Mouse (Mus musculus): ENCODE results near the gene Tmem39b. TPM values are rescaled to one million over a fixed set of nuclear protein-coding genes. Genes with fewer than 3 reads are reported as not detected.

The Tmem39b gene
- polyA plus RNA-seq, 1 experiment from 2014 or later, result 18.1 TPM

DNA sequence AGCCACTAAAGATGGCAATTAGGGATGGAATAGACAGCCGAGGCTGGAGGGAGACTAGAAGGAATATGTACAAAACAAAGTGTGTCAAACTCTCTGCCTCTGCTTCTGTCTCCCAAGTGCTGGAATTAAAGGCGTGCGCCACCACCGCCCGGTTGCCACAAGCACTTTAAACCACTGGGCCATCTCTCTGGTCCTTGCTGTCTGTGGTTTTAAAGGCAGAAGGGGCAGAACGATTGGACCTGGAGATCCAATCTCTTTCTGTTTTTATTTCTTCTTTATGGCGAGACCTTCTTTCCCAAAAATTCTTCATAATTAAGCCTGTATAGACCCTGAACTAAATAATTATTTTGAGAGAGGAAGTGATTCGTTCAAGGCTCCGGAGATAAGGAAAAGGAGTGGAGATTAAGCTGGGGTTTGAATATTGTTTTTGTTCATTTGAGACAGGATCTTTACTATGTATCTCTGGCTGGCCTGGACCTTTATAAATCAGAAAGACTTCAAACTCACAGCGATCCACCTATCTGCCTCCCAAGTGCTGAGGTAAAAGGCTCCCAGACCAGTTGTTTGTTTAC, 23.7 kb downstream of the Tmem39b start:
- peaks cover 22% of the 10 kb centered on the region for H3K4me1 ChIP-seq
- peak overlapping the region; percentile 89 for H3K27ac ChIP-seq
- H3K4me2 ChIP-seq, result peak overlapping the region; percentile 72
- ATAC-seq (replicated peaks), result no peak
- peak overlapping the region; percentile 92 for H3K4me3 ChIP-seq
- H3K36me3 ChIP-seq (replicated peaks), result peaks cover 18% of the 10 kb centered on the region; the same call in 1 of the 2 replicates
- peak overlapping the region; percentile 83 for H3K9ac ChIP-seq
- WGBS, result 9% methylated on average over 10 of the region's 10 CpGs
- no peaks in the 10 kb centered on the region for H3K27me3 ChIP-seq (replicated peaks)
- no peaks in the 10 kb centered on the region for H3K9me3 ChIP-seq

DNA sequence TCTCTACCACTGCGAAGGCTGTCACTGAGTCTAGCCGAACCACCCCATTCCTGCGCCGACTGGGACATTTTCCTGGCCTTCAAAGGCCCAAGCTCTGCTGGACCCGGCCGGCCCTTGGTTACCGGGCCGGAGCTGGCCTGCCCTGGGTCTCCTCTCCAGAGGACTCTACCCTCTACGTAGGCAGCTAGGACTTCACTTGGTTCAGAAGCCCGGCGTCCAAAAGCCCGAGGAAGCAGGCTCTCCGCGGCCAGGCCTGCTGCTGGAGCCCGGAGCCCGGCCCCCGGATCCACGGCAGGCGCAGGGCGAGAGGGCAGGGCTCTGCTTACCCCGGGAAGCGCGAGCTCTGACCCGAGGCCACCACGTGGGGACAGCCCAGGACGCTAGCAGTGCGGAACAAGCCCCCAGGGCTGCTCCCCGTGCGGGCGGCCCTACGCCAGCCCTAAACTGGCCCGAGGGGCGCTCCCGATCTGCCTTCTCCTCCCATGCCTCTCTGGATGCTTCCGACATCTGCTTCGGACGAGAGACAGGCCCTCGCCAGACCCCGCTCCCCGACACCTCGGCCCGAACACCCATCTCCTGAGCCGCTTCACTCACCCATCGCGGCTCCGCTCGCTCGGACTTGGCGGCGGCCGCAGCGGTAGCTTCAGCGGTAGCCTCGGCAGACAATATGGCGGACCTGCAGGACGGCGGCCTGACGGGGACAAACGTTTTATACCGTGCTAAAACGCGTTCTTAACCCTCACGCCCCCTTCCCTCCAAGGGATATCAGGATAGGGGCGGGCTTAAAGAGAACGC, 24.4 kb downstream of the Tmem39b start, which contains the start of gene Kpna6:
Gene Kpna6 (minus strand): TSS at position 685 of the 795 bp plus-strand sequence.
- Histone ChIP-seq H3K27ac (peak within 1 kb of the TSS; percentile 89), H3K4me3 (peak within 1 kb of the TSS; percentile 92), H3K9me3 (no peaks in the 10 kb centered on the region), H3K9ac (peak within 1 kb of the TSS; percentile 83), H3K27me3 (replicated peaks) (no peaks in the 10 kb centered on the region), H3K4me2 (peak within 1 kb of the TSS; percentile 72), H3K4me1 (peaks cover 22% of the 10 kb centered on the region), H3K36me3 (replicated peaks) (peaks cover 18% of the 10 kb centered on the region; the same call in 1 of the 2 replicates)
- WGBS, result under 1% methylated on average over 65 of the region's 65 CpGs
- peak; percentile 91 for ATAC-seq (replicated peaks)

DNA sequence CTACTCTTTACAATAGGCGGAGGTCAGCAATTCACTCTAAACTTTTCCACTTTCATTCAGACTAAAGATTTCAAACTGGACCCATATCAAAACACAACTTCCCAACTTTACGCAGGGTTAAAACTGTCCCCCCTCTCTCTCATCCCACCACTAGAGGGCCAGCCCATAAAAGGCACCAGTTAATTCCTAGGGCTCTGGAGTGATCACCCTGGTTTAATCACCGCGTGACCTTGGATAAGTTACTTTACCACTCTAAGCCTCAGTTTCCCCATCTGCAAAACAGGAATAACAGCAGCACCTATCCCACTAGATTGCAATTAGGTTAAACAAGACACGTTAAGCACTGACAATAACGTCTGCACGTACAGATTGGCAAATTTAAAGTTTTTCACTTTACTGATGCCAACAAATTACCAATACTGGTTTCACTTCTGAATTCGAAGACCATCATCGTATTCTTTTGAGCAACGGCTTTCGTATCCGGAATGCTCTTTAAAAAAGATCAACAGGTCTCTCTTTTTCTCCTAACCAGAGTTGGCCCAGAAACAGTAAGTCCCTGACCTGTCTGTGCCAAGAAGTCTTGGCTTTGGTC, 25.1 kb downstream of the Tmem39b start:
- 0 out of 2 replicates have a peak, but pooled peaks have one; percentile 16 for ATAC-seq (replicated peaks)
- 6% methylated on average over 12 of the region's 12 CpGs for WGBS
- Histone ChIP-seq H3K27ac (peak overlapping the region; percentile 89), H3K36me3 (replicated peaks) (peaks cover 11% of the 10 kb centered on the region; the same call in 1 of the 2 replicates), H3K4me2 (peak overlapping the region; percentile 72), H3K9ac (peak overlapping the region; percentile 83), H3K4me1 (peaks cover 22% of the 10 kb centered on the region), H3K9me3 (no peaks in the 10 kb centered on the region), H3K4me3 (peak overlapping the region; percentile 92), H3K27me3 (replicated peaks) (no peaks in the 10 kb centered on the region)

DNA sequence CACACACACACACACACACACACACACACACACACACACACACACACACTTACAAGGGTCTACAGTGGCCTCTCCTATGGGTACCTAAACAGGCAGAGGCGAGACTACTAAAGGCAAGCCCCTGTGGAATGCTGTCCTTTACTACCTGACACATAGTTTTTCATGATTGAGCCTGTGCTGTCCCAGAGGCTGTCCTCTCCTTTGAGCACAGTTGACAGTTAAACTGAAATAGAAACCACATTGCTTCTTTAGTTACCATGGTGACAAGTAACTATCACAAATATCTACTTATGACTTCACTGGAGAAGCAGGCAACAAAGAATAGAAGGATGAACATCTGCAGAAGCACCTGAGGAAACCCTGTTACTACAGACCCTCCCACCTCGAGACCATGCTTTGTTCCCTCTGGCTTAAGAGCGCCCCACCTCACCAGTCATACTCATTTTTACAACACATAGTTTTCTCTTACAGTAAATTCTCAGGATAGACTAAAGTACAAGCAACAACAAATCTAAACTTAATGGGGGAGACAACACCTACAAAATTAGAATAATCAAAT, 34.3 kb downstream of the Tmem39b start:
- Histone ChIP-seq H3K4me2 (no peak overlapping the region), H3K9me3 (no peaks in the 10 kb centered on the region), H3K27me3 (replicated peaks) (no peaks in the 10 kb centered on the region), H3K4me3 (no peak overlapping the region), H3K27ac (no peak overlapping the region), H3K36me3 (replicated peaks) (peaks cover 27% of the 10 kb centered on the region), H3K4me1 (no peaks in the 10 kb centered on the region; the same call in 1 of the 2 replicates), H3K9ac (no peak overlapping the region)
- ATAC-seq (replicated peaks), result no peak
- 90% methylated on average over 3 of the region's 3 CpGs for whole genome bisulfite sequencing

DNA sequence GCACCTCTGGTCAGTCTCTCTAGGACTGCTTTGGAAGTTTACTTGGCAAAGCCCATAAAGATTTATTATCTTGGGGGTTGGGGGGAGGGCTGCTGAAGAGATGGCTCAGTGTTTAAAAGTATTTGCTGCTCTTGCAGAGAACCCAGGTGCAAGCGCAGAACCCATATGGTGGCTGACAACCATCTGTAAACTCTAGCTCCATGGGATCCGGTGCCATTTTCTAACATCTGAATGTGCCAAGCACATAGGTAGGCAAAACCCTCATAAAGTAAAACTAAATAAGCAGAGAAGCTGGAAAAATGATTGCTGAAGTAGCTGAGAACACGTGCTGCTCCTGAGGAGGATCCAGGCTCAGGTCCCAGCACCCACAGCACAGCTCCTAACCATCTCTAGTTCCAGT, 35.1 kb downstream of the Tmem39b start:
- Histone ChIP-seq H3K36me3 (replicated peaks) (peaks cover 34% of the 10 kb centered on the region), H3K4me2 (no peak overlapping the region), H3K9me3 (no peaks in the 10 kb centered on the region), H3K4me1 (no peaks in the 10 kb centered on the region; the same call in 1 of the 2 replicates), H3K27me3 (replicated peaks) (no peaks in the 10 kb centered on the region), H3K4me3 (no peak overlapping the region), H3K9ac (no peak overlapping the region), H3K27ac (no peak overlapping the region)
- ATAC-seq (replicated peaks), result no peak
- WGBS, result 98% methylated on average over 3 of the region's 3 CpGs

DNA sequence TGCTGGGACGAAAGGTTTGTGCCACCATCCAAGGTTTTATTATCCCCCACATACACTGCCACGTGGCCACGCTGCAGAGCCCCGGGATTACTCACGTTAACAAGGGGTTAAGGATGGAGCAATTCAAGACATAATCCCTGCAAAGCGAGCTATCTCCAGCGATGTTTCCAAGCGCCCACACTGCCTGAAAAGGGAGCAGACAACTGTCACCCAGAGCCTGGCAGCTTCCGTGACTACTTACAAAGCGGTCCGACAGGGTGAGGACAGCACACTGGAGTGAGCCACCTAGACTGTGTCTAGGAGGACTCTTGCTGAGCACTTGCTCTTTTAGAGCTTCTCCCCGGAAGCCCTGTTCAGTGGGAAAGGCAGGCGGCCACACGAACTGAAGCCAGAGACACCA, 41.9 kb downstream of the Tmem39b start:
- H3K4me1 ChIP-seq, result no peaks in the 10 kb centered on the region
- WGBS, result 90% methylated on average over 14 of the region's 14 CpGs
- H3K9me3 ChIP-seq, result no peaks in the 10 kb centered on the region
- H3K27ac ChIP-seq, result no peak overlapping the region
- ATAC-seq (replicated peaks), result no peak
- H3K4me2 ChIP-seq, result no peak overlapping the region
- peaks cover 77% of the 10 kb centered on the region for H3K36me3 ChIP-seq (replicated peaks)
- H3K27me3 ChIP-seq (replicated peaks), result no peaks in the 10 kb centered on the region
- no peak overlapping the region for H3K4me3 ChIP-seq
- no peak overlapping the region for H3K9ac ChIP-seq

DNA sequence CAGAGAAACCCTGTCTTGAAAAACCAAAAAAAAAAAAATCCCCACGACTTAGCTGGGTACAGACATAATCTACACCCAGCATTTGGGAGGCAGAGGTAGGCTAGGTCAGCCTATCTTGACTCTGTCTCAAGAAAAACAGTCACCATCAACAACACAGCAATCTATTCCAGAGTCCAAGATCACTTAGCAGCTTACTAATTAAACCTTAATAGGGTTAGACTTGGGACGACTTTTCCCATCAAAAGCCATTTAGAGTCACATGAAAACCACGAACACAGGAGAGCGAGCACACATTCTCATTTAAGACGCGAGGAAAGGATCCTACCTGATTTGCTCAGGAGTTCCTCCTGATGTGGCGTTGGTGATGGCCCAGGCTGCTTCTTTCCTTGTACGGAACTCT, 46.3 kb downstream of the Tmem39b start:
- WGBS, result 96% methylated on average over 8 of the region's 8 CpGs
- ATAC-seq (replicated peaks), result no peak
- H3K27ac ChIP-seq, result no peak overlapping the region
- H3K4me3 ChIP-seq, result no peak overlapping the region
- no peak overlapping the region for H3K9ac ChIP-seq
- no peak overlapping the region for H3K4me2 ChIP-seq
- peaks cover 80% of the 10 kb centered on the region for H3K36me3 ChIP-seq (replicated peaks)
- no peaks in the 10 kb centered on the region for H3K27me3 ChIP-seq (replicated peaks)
- no peaks in the 10 kb centered on the region for H3K9me3 ChIP-seq
- H3K4me1 ChIP-seq, result no peaks in the 10 kb centered on the region

DNA sequence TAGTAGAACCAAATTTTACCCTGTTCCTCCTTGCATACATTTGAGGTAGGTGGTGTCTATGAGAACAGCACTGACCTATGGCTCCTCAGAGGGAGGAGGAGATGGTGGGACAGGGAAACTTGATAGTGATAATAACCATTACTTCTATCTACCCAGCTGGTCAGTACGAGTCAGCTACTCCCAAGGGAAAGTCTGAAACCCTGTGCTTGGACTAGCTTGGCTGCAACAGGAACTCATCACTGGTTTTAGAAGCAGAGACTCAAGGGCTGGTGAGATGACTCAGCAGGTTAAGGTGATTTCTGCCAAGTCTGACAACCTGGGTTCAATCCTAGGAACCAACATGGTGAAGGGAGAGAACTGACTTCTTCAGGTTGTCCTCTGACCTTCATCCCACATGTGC, 48.0 kb downstream of the Tmem39b start:
- H3K9me3 ChIP-seq, result no peaks in the 10 kb centered on the region
- no peak overlapping the region for H3K4me2 ChIP-seq
- no peak overlapping the region for H3K27ac ChIP-seq
- H3K4me1 ChIP-seq, result no peaks in the 10 kb centered on the region
- H3K36me3 ChIP-seq (replicated peaks), result peaks cover 65% of the 10 kb centered on the region
- 92% methylated on average over 1 of the region's 1 CpGs for WGBS
- no peak overlapping the region for H3K9ac ChIP-seq
- H3K4me3 ChIP-seq, result no peak overlapping the region
- H3K27me3 ChIP-seq (replicated peaks), result no peaks in the 10 kb centered on the region
- no peak for ATAC-seq (replicated peaks)

DNA sequence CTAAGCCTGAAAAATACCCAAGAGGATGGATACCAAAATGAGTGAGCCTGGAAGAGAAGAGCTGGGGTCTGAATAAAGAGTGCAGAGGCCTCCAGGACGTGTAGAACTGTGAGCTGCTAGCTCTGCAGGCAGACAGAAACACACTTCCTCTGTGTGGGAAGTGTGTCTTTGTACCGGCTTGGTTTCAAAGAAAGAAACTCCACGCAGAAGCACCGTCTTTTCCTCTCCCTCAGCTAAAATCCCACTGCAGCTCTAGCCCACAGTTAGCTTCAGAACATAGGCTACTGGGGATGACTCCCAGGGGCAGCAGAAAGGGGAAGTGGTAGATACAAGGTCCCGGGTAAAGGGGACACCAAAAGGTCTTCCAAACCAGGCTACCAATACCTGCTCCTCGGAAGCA, 51.4 kb downstream of the Tmem39b start:
- no peak overlapping the region for H3K4me2 ChIP-seq
- 87% methylated on average over 6 of the region's 6 CpGs for WGBS
- H3K4me1 ChIP-seq, result peaks cover 3% of the 10 kb centered on the region; the same call in 1 of the 2 replicates
- no peak overlapping the region for H3K4me3 ChIP-seq
- ATAC-seq (replicated peaks), result no peak
- H3K36me3 ChIP-seq (replicated peaks), result peaks cover 40% of the 10 kb centered on the region
- H3K9ac ChIP-seq, result no peak overlapping the region
- no peaks in the 10 kb centered on the region for H3K27me3 ChIP-seq (replicated peaks)
- no peaks in the 10 kb centered on the region for H3K9me3 ChIP-seq
- H3K27ac ChIP-seq, result no peak overlapping the region

DNA sequence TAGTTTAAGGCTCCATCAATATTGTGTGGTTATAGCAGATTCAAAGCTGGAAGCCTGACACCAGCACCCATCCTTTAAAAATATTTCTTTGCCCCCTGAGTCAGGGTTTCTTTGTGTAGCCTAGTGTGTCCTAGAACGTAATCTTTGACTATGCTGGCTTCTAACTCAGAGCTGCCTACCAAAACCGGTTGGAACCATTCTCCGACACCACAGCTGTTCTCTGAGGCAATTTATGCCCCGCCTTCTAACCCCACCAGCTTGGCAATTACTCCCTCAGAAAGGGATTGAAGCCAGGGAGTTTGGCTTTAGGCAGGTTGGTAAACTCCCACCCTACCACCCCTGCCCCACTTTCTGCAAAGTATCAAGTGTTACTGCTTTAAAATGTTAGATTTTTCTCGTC, 54.9 kb downstream of the Tmem39b start:
- no peak overlapping the region for H3K4me3 ChIP-seq
- H3K27me3 ChIP-seq (replicated peaks), result no peaks in the 10 kb centered on the region
- no peak overlapping the region for H3K9ac ChIP-seq
- WGBS, result 58% methylated on average over 5 of the region's 5 CpGs
- H3K9me3 ChIP-seq, result no peaks in the 10 kb centered on the region
- no peak overlapping the region for H3K27ac ChIP-seq
- peaks cover 26% of the 10 kb centered on the region for H3K4me1 ChIP-seq
- peaks cover 16% of the 10 kb centered on the region; the same call in 1 of the 2 replicates for H3K36me3 ChIP-seq (replicated peaks)
- no peak overlapping the region for H3K4me2 ChIP-seq
- ATAC-seq (replicated peaks), result no peak

DNA sequence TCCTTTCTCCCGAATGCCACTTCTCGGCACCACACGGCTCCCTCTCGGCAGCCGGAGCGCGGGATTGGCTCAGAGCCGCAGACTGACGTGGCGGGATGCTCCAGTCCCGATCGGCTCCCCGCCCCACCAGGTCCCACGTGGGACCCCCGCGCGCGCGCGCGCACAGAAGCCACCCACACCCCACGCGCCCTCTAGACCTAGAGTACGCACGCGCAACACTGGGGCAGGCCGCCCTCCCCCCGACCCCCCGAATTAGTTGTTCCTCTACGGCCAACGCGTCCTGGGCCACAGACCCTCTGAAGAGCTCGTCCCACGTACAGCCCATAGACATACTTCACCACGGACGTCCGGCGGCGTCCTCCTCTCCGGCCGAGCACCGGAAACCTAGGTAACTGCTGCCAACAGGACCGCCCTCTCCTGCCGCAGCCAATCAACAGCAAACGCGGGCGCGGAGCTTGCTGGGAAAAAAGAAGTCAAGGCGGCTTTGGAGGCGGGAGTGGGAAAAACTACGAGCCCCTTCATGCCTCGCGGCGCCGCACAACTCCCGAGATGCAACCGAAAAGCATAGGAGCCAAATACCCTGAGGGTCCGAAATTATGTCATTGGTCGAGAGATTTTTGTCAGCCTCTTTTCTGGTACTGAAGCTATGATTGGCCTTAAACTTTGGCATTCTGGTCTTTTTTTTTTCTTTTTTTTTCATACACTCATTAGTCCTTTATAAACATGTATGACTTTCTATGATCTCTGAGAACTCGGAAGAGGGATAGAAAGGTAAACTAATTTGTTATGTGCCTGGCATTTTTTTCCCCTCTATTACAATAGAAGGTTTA, 55.8 kb downstream of the Tmem39b start, which contains the start of gene Txlna:
Gene Txlna (minus strand): TSS at position 428 of the 830 bp plus-strand sequence.
- Histone ChIP-seq H3K4me2 (peak within 1 kb of the TSS; percentile 95), H3K4me3 (peak within 1 kb of the TSS; percentile 74), H3K9ac (peak within 1 kb of the TSS; percentile 65), H3K27me3 (replicated peaks) (no peaks in the 10 kb centered on the region), H3K36me3 (replicated peaks) (peaks cover 21% of the 10 kb centered on the region; the same call in 1 of the 2 replicates), H3K27ac (peak within 1 kb of the TSS; percentile 97), H3K4me1 (peaks cover 26% of the 10 kb centered on the region), H3K9me3 (no peaks in the 10 kb centered on the region)
- ATAC-seq (replicated peaks), result peak; percentile 97
- under 1% methylated on average over 50 of the region's 60 CpGs for WGBS
